Mouse (Mus musculus) cortical plate, adult 2 months (tissue): ENCODE data around the gene Dusp18.

Source experiments
- CTCF ChIP-seq: fragments of 200-500 bp; IDR thresholded peaks from 2 replicates; pipeline ENCODE4 v1.5.1; 2011; ENCODE audit warnings: mild to moderate bottlenecking, control low read depth, low read length; ENCODE audit not compliant: insufficient read depth; ENCODE audit errors: extremely low read depth
- POLR2A ChIP-seq: fragments of 200-500 bp; IDR thresholded peaks from 2 replicates; pipeline ENCODE4 v1.6.1; 2011; ENCODE audit warnings: mild to moderate bottlenecking, low read length, control low read depth; ENCODE audit not compliant: insufficient read depth; ENCODE audit errors: extremely low read depth

DNA sequence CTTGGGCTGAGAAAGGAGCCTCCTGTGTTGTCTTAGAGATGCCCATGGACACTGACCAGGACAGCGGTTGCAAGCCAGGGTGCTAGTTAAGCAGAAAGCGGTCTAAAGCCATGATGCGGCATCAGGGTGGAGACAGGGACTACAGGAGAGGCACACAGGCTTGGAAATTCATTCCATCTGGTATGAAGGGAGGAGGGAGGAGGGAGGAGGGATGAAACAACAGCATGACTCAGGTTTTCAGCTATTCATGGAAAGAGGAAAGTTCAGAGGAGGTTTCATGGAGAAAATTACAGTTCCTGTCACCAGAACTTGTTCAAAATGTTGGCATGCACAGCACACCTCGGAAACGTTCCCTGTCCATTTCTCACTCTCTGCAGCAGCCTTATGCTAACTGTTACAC is 39.2 kb upstream of the Dusp18 start:
- TF ChIP-seq CTCF (no peak), POLR2A (no peak)
